Mouse (Mus musculus) erythroblast, embryonic 14.5 days (primary cell): ENCODE measurements around the gene Tm2d3.

Source experiments
- GATA1 ChIP-seq: IDR thresholded peaks from 2 replicates; pipeline ENCODE4 v1.6.1; 2012; ENCODE audit warnings: low read length, inconsistent platforms, mixed read lengths
- TAL1 ChIP-seq: IDR thresholded peaks from 3 replicates; pipeline ENCODE4 v1.6.1; 2012; ENCODE audit warnings: low read length, inconsistent platforms, mixed read lengths

DNA sequence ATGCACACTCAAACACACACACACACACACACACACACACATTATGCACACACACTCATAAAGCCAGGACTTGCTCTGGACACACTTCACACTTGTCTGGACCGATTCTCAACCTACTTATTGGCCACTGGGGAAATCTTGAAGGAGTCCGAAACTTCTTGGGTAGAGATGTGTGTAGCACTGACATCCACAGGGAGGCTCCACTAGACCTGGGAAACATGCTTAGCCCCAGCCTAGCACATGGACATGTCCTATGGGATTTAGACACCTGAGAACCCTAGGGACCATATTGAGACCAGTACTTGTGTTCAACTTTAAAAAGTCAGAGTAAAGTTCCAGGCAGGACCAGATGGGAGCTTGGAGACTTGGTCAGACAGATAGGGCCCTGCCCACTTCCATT, 43.1 kb downstream of the Tm2d3 start:
- TF ChIP-seq GATA1 = no peak
- TF ChIP-seq TAL1 = no peak
